Mouse (Mus musculus): ENCODE results near the gene Cdc37. TPM values are rescaled to one million over a fixed set of nuclear protein-coding genes. Genes with fewer than 3 reads are reported as not detected.

The Cdc37 gene
- polyA plus RNA-seq, 1 experiment from 2014 or later = 335 TPM

GRCm38 (mm10) chr9:21107607-21108237, 42.1 kb downstream of the Cdc37 start:
- H3K4me1 ChIP-seq = no peaks in the 10 kb centered on the region
- no peak overlapping the region for H3K9ac ChIP-seq
- no peak overlapping the region for H3K27ac ChIP-seq
- no peaks in the 10 kb centered on the region for H3K9me3 ChIP-seq
- H3K4me3 ChIP-seq = no peak overlapping the region
- H3K4me2 ChIP-seq (replicated peaks) = no peak overlapping the region
- H3K27me3 ChIP-seq = no peaks in the 10 kb centered on the region
- 45% methylated on average over 23 of the region's 23 CpGs for WGBS
- peaks cover 5% of the 10 kb centered on the region; the same call in 1 of the 2 replicates for H3K36me3 ChIP-seq
- ATAC-seq (ENCODE audit: insufficient number of reproducible peaks, insufficient read depth, low FRiP score, low TSS enrichment) = no peak

DNA sequence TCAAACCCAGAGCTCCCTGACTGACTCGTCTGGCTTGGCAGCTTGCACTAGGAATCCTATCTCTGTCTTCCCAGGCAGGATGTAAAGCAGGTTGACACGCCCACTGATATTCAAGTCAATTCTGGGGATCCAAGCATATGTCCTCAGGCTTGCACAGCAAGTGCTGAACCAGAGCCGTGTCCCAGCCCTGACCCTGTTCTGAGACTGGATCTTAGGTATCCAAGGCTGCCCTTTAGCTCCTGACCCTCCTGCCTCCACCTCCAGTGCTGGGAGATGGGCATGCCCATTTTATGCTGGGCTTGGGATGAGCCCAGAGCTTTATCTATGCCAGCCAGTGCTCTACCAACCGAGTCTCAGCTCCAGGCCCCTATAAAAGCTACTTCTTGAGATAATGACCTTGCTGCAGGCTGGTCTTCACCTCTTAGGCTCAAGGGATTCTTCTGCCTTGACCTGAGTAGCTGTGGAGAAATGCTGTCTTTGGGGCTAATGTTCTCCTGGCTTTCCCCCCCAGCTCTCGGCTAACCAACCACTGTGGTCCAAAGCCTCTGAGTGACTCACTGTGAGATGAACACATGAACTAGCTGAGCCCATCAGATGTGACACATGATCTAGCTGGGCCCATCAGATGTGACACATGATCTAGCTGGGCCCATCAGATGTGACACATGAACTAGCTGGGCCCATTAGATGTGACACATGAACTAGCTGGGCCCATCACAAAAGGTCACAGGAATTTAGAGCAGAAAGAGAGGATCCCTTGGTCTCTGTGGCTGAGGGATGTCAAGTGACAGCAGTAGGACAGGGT, 43.8 kb downstream of the Cdc37 start:
- Histone ChIP-seq H3K9ac (no peak overlapping the region), H3K9me3 (no peaks in the 10 kb centered on the region), H3K4me1 (no peaks in the 10 kb centered on the region), H3K27ac (no peak overlapping the region), H3K4me2 (replicated peaks) (no peak overlapping the region), H3K27me3 (no peaks in the 10 kb centered on the region), H3K36me3 (peaks cover 5% of the 10 kb centered on the region; the same call in 1 of the 2 replicates), H3K4me3 (no peak overlapping the region)
- 78% methylated on average over 5 of the region's 5 CpGs for WGBS
- ATAC-seq (ENCODE audit: insufficient number of reproducible peaks, insufficient read depth, low FRiP score, low TSS enrichment) = no peak

- peaks cover 7% of the 10 kb centered on the region; the same call in 1 of the 2 replicates for H3K4me1 ChIP-seq
- no peak overlapping the region for H3K9ac ChIP-seq
- WGBS = 85% methylated on average over 6 of the region's 6 CpGs
Observed at GRCm38 (mm10) chr9:21104814-21105213, 45.0 kb downstream of the Cdc37 start.

DNA sequence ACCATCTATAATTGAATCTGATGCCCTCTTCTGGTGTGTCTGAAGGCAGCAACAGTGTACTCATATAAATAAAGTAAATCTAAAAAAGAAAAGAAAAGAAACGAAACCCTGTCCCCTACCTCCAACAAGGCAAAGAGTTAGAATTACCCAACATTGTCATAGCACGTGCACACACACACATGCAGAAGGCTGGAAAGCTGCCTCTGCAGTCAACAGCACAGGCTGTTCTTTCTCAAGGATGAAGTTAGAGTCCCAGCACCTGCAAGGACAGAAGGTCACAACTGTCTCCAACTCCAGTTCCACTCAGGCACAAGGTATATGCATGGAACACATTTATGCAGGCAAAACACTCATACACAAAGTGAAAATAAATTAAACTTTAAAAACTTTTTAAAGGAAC, 47.7 kb downstream of the Cdc37 start:
- Histone ChIP-seq H3K4me3 (no peak overlapping the region), H3K9me3 (no peaks in the 10 kb centered on the region), H3K27me3 (no peaks in the 10 kb centered on the region), H3K27ac (no peak overlapping the region), H3K4me1 (peaks cover 7% of the 10 kb centered on the region; the same call in 1 of the 2 replicates), H3K36me3 (no peaks in the 10 kb centered on the region), H3K9ac (no peak overlapping the region), H3K4me2 (replicated peaks) (no peak overlapping the region)
- 92% methylated on average over 2 of the region's 2 CpGs for WGBS
- no peak for ATAC-seq (ENCODE audit: insufficient number of reproducible peaks, insufficient read depth, low FRiP score, low TSS enrichment)

More at GRCm38 (mm10) chr9:21104814-21105213, 45.0 kb downstream of the Cdc37 start:
- Histone ChIP-seq H3K27ac (no peak overlapping the region), H3K4me3 (no peak overlapping the region), H3K9me3 (no peaks in the 10 kb centered on the region), H3K27me3 (no peaks in the 10 kb centered on the region), H3K36me3 (peaks cover 5% of the 10 kb centered on the region; the same call in 1 of the 2 replicates), H3K4me2 (replicated peaks) (no peak overlapping the region)
- ATAC-seq (ENCODE audit: insufficient number of reproducible peaks, insufficient read depth, low FRiP score, low TSS enrichment) = no peak

DNA sequence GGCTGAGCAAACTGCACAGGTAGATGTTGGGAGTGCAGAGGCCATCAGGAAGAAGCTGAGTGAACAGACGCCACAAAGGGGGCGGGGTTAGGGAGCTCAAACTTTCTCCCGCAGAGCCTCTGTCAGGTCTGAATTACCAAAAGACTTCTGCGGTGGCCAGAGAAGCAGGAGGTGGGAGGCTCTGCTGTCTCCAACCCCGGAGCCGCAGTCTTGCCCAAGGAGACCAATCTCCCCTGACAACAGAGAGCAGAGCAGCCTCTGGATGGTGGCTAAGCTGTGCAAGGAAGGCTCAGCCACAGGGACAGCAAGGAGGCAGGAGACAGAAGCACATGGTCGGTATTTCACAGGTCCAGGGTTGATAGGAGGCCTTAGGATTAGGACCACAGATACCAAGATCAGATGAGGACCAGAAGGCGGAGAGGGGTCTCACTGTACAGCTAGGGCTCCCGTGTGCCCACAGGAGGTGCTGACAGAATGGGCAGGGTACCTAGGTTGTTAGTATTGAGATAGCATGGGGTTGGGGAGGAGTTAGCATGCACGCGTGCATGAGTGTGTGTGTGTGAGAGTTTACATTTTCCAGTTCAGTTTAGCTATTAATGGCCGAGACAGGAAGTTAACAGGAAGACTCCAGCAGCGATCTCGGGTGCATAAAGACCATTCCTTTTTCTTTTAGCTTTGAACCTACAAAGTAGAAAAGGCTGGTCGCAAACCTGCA, 49.2 kb downstream of the Cdc37 start:
- Histone ChIP-seq H3K27me3 (no peaks in the 10 kb centered on the region), H3K4me2 (replicated peaks) (peak overlapping the region; percentile 26), H3K4me3 (no peak overlapping the region), H3K9me3 (no peaks in the 10 kb centered on the region), H3K27ac (no peak overlapping the region), H3K36me3 (no peaks in the 10 kb centered on the region), H3K4me1 (peaks cover 7% of the 10 kb centered on the region; the same call in 1 of the 2 replicates), H3K9ac (no peak overlapping the region)
- no peak for ATAC-seq (ENCODE audit: insufficient number of reproducible peaks, insufficient read depth, low FRiP score, low TSS enrichment)
- 45% methylated on average over 15 of the region's 15 CpGs for WGBS

DNA sequence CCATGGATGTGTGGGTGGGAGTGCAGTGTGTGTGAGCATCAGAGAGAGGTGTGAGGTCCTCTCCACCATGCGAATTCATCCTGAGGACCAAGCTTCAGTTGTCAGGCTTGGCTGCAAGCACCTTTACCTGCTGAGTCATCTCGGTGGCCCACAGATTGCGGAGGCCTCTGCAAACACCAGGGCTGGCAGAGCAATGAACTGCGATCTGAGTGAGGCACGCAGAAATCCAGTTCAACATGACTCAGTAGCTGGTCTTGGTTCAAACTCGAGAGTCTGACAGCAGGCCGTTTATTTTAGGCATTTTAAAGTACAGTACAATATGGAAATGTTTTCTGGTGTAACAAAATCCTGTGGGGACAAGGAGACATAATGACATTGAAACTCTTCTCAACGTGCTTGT, 52.0 kb downstream of the Cdc37 start:
- no peak overlapping the region for H3K4me3 ChIP-seq
- WGBS = 85% methylated on average over 8 of the region's 8 CpGs
- H3K4me2 ChIP-seq (replicated peaks) = no peak overlapping the region
- H3K27me3 ChIP-seq = no peaks in the 10 kb centered on the region
- H3K27ac ChIP-seq = no peak overlapping the region
- ATAC-seq (ENCODE audit: insufficient number of reproducible peaks, insufficient read depth, low FRiP score, low TSS enrichment) = no peak
- peaks cover 7% of the 10 kb centered on the region; the same call in 1 of the 2 replicates for H3K4me1 ChIP-seq
- no peaks in the 10 kb centered on the region for H3K9me3 ChIP-seq
- H3K9ac ChIP-seq = no peak overlapping the region
- no peaks in the 10 kb centered on the region for H3K36me3 ChIP-seq

- Histone ChIP-seq H3K27ac (no peak overlapping the region), H3K36me3 (no peaks in the 10 kb centered on the region), H3K9me3 (no peaks in the 10 kb centered on the region), H3K27me3 (no peaks in the 10 kb centered on the region), H3K9ac (no peak overlapping the region), H3K4me3 (no peak overlapping the region), H3K4me2 (replicated peaks) (no peak overlapping the region), H3K4me1 (peaks cover 7% of the 10 kb centered on the region; the same call in 1 of the 2 replicates)
- 88% methylated on average over 4 of the region's 4 CpGs for WGBS
- ATAC-seq (ENCODE audit: insufficient number of reproducible peaks, insufficient read depth, low FRiP score, low TSS enrichment) = no peak
Observed at GRCm38 (mm10) chr9:21095958-21096357, 53.8 kb downstream of the Cdc37 start.

- H3K27ac ChIP-seq = no peak overlapping the region
- no peak overlapping the region for H3K4me2 ChIP-seq (replicated peaks)
- H3K9me3 ChIP-seq = no peaks in the 10 kb centered on the region
- no peak for ATAC-seq (ENCODE audit: insufficient number of reproducible peaks, insufficient read depth, low FRiP score, low TSS enrichment)
- no peak overlapping the region for H3K9ac ChIP-seq
- peaks cover 20% of the 10 kb centered on the region for H3K36me3 ChIP-seq
- WGBS = 95% methylated on average over 9 of the region's 9 CpGs
- peaks cover 11% of the 10 kb centered on the region for H3K4me1 ChIP-seq
- no peak overlapping the region for H3K4me3 ChIP-seq
- H3K27me3 ChIP-seq = no peaks in the 10 kb centered on the region
Observed at GRCm38 (mm10) chr9:21093423-21093822, 56.4 kb downstream of the Cdc37 start.

- H3K4me3 ChIP-seq = peak within 1 kb of the TSS; percentile 67
- peak; percentile 98 for ATAC-seq (ENCODE audit: insufficient number of reproducible peaks, insufficient read depth, low FRiP score, low TSS enrichment)
- peak within 1 kb of the TSS; percentile 91 for H3K4me2 ChIP-seq (replicated peaks)
- no peaks in the 10 kb centered on the region for H3K9me3 ChIP-seq
- H3K27ac ChIP-seq = peak within 1 kb of the TSS; percentile 89
- under 1% methylated on average over 54 of the region's 54 CpGs for WGBS
- H3K4me1 ChIP-seq = peaks cover 11% of the 10 kb centered on the region
- H3K27me3 ChIP-seq = no peaks in the 10 kb centered on the region
- H3K36me3 ChIP-seq = peaks cover 35% of the 10 kb centered on the region
- peak within 1 kb of the TSS; percentile 70 for H3K9ac ChIP-seq
Observed at GRCm38 (mm10) chr9:21091707-21092320, 58.0 kb downstream of the Cdc37 start, which contains the start of the genes Gm38431 and Raver1. Gm38431 (minus strand) TSS chr9:21091997. Raver1 (minus strand) TSS chr9:21092008.

- Histone ChIP-seq H3K36me3 (peaks cover 41% of the 10 kb centered on the region), H3K9ac (peak overlapping the region; percentile 70), H3K4me2 (replicated peaks) (peak overlapping the region; percentile 91), H3K27ac (peak overlapping the region; percentile 89), H3K27me3 (no peaks in the 10 kb centered on the region), H3K4me1 (peaks cover 11% of the 10 kb centered on the region), H3K4me3 (peak overlapping the region; percentile 67), H3K9me3 (no peaks in the 10 kb centered on the region)
- WGBS = 4% methylated on average over 24 of the region's 24 CpGs
- ATAC-seq (ENCODE audit: insufficient number of reproducible peaks, insufficient read depth, low FRiP score, low TSS enrichment) = no peak
Observed at GRCm38 (mm10) chr9:21090972-21091706, 58.6 kb downstream of the Cdc37 start.
